Mouse (Mus musculus): ENCODE measurements around the gene Irf9.

The Irf9 gene

GRCm38 (mm10) chr14:55615876-55616275 lies 12.5 kb downstream of the Irf9 start:
- no peak overlapping the region for H3K4me3 ChIP-seq (replicated peaks; ENCODE audit: low read length)
- H3K27me3 ChIP-seq (ENCODE audit: insufficient read depth, low read length): peaks cover 23% of the 10 kb centered on the region
- peaks cover 26% of the 10 kb centered on the region for H3K4me1 ChIP-seq (replicated peaks; ENCODE audit: low read depth, low read length)
- H3K9me3 ChIP-seq (ENCODE audit: low read length): no peaks in the 10 kb centered on the region
- peaks cover 2% of the 10 kb centered on the region; the same call in 1 of the 2 replicates for H3K36me3 ChIP-seq (ENCODE audit: insufficient read depth, low read length)
- TF ChIP-seq CTCF (conservative IDR thresholded peaks at IDR 0.05; ENCODE audit: low read length): no peak
- no peak for TF ChIP-seq NANOG (IDR thresholded peaks at IDR 0.05; ENCODE audit: borderline replicate concordance, low read length)
- no peak for TF ChIP-seq POU5F1 (IDR thresholded peaks at IDR 0.05; ENCODE audit: borderline replicate concordance, low read length)

DNA sequence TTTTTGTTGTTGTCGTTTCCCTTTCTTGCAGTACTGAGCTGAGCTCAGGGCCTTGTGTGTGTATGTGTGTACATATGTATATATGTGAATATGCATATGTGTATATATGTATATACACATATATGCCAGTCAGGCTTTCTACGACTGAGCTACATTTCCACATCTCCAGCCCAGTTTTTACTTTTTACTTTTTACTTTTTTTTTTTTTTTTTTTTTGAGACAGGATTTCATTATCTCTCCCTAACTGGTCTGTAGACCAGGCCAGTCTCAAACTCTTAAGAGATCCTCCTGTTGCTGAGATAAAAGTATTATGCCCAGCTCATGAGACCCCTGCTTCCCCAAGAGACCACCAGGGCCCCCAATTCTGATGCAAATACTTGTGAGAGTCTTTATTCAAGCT lies 13.5 kb downstream of the Irf9 start:
- peaks cover 23% of the 10 kb centered on the region for H3K27me3 ChIP-seq (ENCODE audit: insufficient read depth, low read length)
- H3K9me3 ChIP-seq (ENCODE audit: low read length): no peaks in the 10 kb centered on the region
- peaks cover 23% of the 10 kb centered on the region for H3K4me1 ChIP-seq (replicated peaks; ENCODE audit: low read depth, low read length)
- H3K36me3 ChIP-seq (ENCODE audit: insufficient read depth, low read length): no peaks in the 10 kb centered on the region
- H3K4me3 ChIP-seq (replicated peaks; ENCODE audit: low read length): no peak overlapping the region
- TF ChIP-seq POU5F1 (IDR thresholded peaks at IDR 0.05; ENCODE audit: borderline replicate concordance, low read length) (no peak), NANOG (IDR thresholded peaks at IDR 0.05; ENCODE audit: borderline replicate concordance, low read length) (no peak), CTCF (conservative IDR thresholded peaks at IDR 0.05; ENCODE audit: low read length) (no peak)

- TF ChIP-seq CTCF (conservative IDR thresholded peaks at IDR 0.05; ENCODE audit: low read length): no peak
- Histone ChIP-seq H3K27me3 (ENCODE audit: insufficient read depth, low read length) (peaks cover 25% of the 10 kb centered on the region), H3K9me3 (ENCODE audit: low read length) (no peaks in the 10 kb centered on the region)
Measured at GRCm38 (mm10) chr14:55617822-55618221, 14.5 kb downstream of the Irf9 start, which contains the start of gene Rec8. Gene Rec8 (plus strand): TSS chr14:55618037.

GRCm38 (mm10) chr14:55618486-55619195 lies 15.3 kb downstream of the Irf9 start:
- Histone ChIP-seq H3K27me3 (ENCODE audit: insufficient read depth, low read length) (peaks cover 25% of the 10 kb centered on the region), H3K4me1 (replicated peaks; ENCODE audit: low read depth, low read length) (peaks cover 38% of the 10 kb centered on the region), H3K4me3 (replicated peaks; ENCODE audit: low read length) (peak overlapping the region; percentile 61), H3K9me3 (ENCODE audit: low read length) (no peaks in the 10 kb centered on the region), H3K36me3 (ENCODE audit: insufficient read depth, low read length) (peaks cover 2% of the 10 kb centered on the region; the same call in 1 of the 2 replicates)
- TF ChIP-seq CTCF (conservative IDR thresholded peaks at IDR 0.05; ENCODE audit: low read length): no peak
- TF ChIP-seq POU5F1 (IDR thresholded peaks at IDR 0.05; ENCODE audit: borderline replicate concordance, low read length): no peak
- no peak for TF ChIP-seq NANOG (IDR thresholded peaks at IDR 0.05; ENCODE audit: borderline replicate concordance, low read length)

More at GRCm38 (mm10) chr14:55617822-55618221, 14.5 kb downstream of the Irf9 start, which contains the start of gene Rec8:
- Histone ChIP-seq H3K4me1 (replicated peaks; ENCODE audit: low read depth, low read length) (peaks cover 29% of the 10 kb centered on the region), H3K36me3 (ENCODE audit: insufficient read depth, low read length) (no peaks in the 10 kb centered on the region), H3K4me3 (replicated peaks; ENCODE audit: low read length) (peak within 1 kb of the TSS; percentile 61)

GRCm38 (mm10) chr14:55628077-55628827 lies 24.9 kb downstream of the Irf9 start:
- no peak for TF ChIP-seq POU5F1 (IDR thresholded peaks at IDR 0.05; ENCODE audit: borderline replicate concordance, low read length)
- TF ChIP-seq CTCF (conservative IDR thresholded peaks at IDR 0.05; ENCODE audit: low read length): no peak
- TF ChIP-seq NANOG (IDR thresholded peaks at IDR 0.05; ENCODE audit: borderline replicate concordance, low read length): no peak

DNA sequence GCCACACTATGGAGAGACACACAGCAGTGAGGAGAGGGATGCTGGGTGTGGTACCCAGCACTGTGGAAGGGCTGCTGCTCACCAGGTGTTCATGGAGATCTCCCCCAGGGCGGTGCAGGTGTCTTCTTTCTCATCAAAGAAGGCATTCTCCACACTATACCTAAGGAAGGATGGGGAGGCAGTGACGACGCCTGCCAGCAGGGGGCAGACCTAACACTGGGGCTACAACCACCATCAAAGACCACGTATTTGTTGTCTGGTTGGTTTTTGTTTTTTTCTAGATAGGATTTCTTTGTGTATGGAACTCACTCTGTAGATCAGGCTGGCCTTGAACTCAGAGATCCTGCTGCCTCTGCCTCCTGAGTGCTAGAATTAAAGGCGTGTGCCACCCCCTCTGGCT lies 25.9 kb downstream of the Irf9 start:
- Histone ChIP-seq H3K4me1 (replicated peaks; ENCODE audit: low read depth, low read length) (peaks cover 53% of the 10 kb centered on the region), H3K4me3 (replicated peaks; ENCODE audit: low read length) (no peak overlapping the region), H3K36me3 (ENCODE audit: insufficient read depth, low read length) (peaks cover 99% of the 10 kb centered on the region), H3K9me3 (ENCODE audit: low read length) (no peaks in the 10 kb centered on the region), H3K27me3 (ENCODE audit: insufficient read depth, low read length) (no peaks in the 10 kb centered on the region)
- TF ChIP-seq NANOG (IDR thresholded peaks at IDR 0.05; ENCODE audit: borderline replicate concordance, low read length): no peak
- TF ChIP-seq CTCF (conservative IDR thresholded peaks at IDR 0.05; ENCODE audit: low read length): peak; percentile 92
- TF ChIP-seq POU5F1 (IDR thresholded peaks at IDR 0.05; ENCODE audit: borderline replicate concordance, low read length): no peak

More at GRCm38 (mm10) chr14:55628077-55628827, 24.9 kb downstream of the Irf9 start:
- no peak overlapping the region for H3K4me3 ChIP-seq (replicated peaks; ENCODE audit: low read length)
- H3K9me3 ChIP-seq (ENCODE audit: low read length): no peaks in the 10 kb centered on the region
- peaks cover 53% of the 10 kb centered on the region for H3K4me1 ChIP-seq (replicated peaks; ENCODE audit: low read depth, low read length)
- H3K36me3 ChIP-seq (ENCODE audit: insufficient read depth, low read length): peaks cover 97% of the 10 kb centered on the region
- H3K27me3 ChIP-seq (ENCODE audit: insufficient read depth, low read length): no peaks in the 10 kb centered on the region

- Histone ChIP-seq H3K9me3 (ENCODE audit: low read length) (no peaks in the 10 kb centered on the region), H3K27me3 (ENCODE audit: insufficient read depth, low read length) (no peaks in the 10 kb centered on the region), H3K36me3 (ENCODE audit: insufficient read depth, low read length) (peaks cover 84% of the 10 kb centered on the region), H3K4me1 (replicated peaks; ENCODE audit: low read depth, low read length) (peaks cover 54% of the 10 kb centered on the region), H3K4me3 (replicated peaks; ENCODE audit: low read length) (peak overlapping the region; percentile 91)
- TF ChIP-seq CTCF (conservative IDR thresholded peaks at IDR 0.05; ENCODE audit: low read length) (no peak), NANOG (IDR thresholded peaks at IDR 0.05; ENCODE audit: borderline replicate concordance, low read length) (no peak), POU5F1 (IDR thresholded peaks at IDR 0.05; ENCODE audit: borderline replicate concordance, low read length) (no peak)
Measured at GRCm38 (mm10) chr14:55634874-55635522, 31.6 kb downstream of the Irf9 start.

GRCm38 (mm10) chr14:55635523-55636007 lies 32.2 kb downstream of the Irf9 start, which contains the start of gene Ipo4:
Gene Ipo4 (minus strand): TSS chr14:55635957.
- H3K27me3 ChIP-seq (ENCODE audit: insufficient read depth, low read length): no peaks in the 10 kb centered on the region
- TF ChIP-seq CTCF (conservative IDR thresholded peaks at IDR 0.05; ENCODE audit: low read length): no peak
- TF ChIP-seq POU5F1 (IDR thresholded peaks at IDR 0.05; ENCODE audit: borderline replicate concordance, low read length): no peak
- no peak for TF ChIP-seq NANOG (IDR thresholded peaks at IDR 0.05; ENCODE audit: borderline replicate concordance, low read length)
- no peaks in the 10 kb centered on the region for H3K9me3 ChIP-seq (ENCODE audit: low read length)
- H3K4me3 ChIP-seq (replicated peaks; ENCODE audit: low read length): peak within 1 kb of the TSS; percentile 91
- H3K4me1 ChIP-seq (replicated peaks; ENCODE audit: low read depth, low read length): peaks cover 54% of the 10 kb centered on the region
- peaks cover 84% of the 10 kb centered on the region for H3K36me3 ChIP-seq (ENCODE audit: insufficient read depth, low read length)

Data from E14TG2a.4 (cell line).